Mouse (Mus musculus): ENCODE measurements around the gene Tmem204.

GRCm38 (mm10) chr17:25090450-25090849, 7.1 kb upstream of the Tmem204 start:
- TF ChIP-seq POLR2A (IDR thresholded peaks at IDR 0.05; ENCODE audit: low read depth, low read length): no peak
- TF ChIP-seq CTCF (IDR thresholded peaks at IDR 0.05; ENCODE audit: extremely low read depth, insufficient read length, insufficient replicate concordance, low read depth, low read length): no peak

All from small intestine, adult 2 months (tissue).